Mouse (Mus musculus) midbrain, postnatal 0 days (tissue): Measurements from ENCODE around the gene Ppp1cc. TPM values are rescaled to one million over a fixed set of nuclear protein-coding genes. Genes with fewer than 3 reads are reported as not detected.
"Not testable (repeated sequence)": the region's sequence is repeated elsewhere in the genome, so short reads cannot be mapped to it uniquely, and the experiment has no call there.

Experiments used
- ATAC-seq: fragments of 200-750 bp; cut with Nextera tagmentation; 2 replicates; pipeline ENCODE4 v1.8.0; 2017; ENCODE audit warnings: moderate number of reproducible peaks, mild to moderate bottlenecking, moderate TSS enrichment, moderate library complexity; ENCODE audit not compliant: low FRiP score
- DNase-seq: peaks from one replicate; pipeline ENCODE4 v3.0.0-alpha.2; 2015; ENCODE audit warnings: low spot score
- H3K27ac ChIP-seq: fragments of 300-500 bp; sonication (generic); 2 replicates; pipeline ENCODE4 v1.5.1; 2014; ENCODE audit warnings: low read depth, mild to moderate bottlenecking, low read length, mixed read lengths
- H3K27me3 ChIP-seq: fragments of 300-500 bp; sonication (generic); 2 replicates; pipeline ENCODE4 v1.6.1; 2014; ENCODE audit warnings: low read length, control low read depth, mixed read lengths; ENCODE audit not compliant: insufficient read depth
- H3K36me3 ChIP-seq: fragments of 300-500 bp; sonication (generic); 2 replicates; pipeline ENCODE4 v1.6.1; 2014; ENCODE audit warnings: low read length, control low read depth, mixed read lengths; ENCODE audit not compliant: insufficient read depth
- H3K4me1 ChIP-seq: fragments of 300-500 bp; sonication (generic); 2 replicates; pipeline ENCODE4 v1.6.1; 2014; ENCODE audit warnings: mild to moderate bottlenecking, control low read depth, antibody characterized with exemption, low read length, mixed read lengths; ENCODE audit not compliant: insufficient read depth
- H3K4me2 ChIP-seq: fragments of 300-500 bp; sonication (generic); 2 replicates; pipeline ENCODE4 v1.6.1; 2014; ENCODE audit warnings: low read depth, mild to moderate bottlenecking, low read length, mixed read lengths; ENCODE audit not compliant: poor library complexity, severe bottlenecking
- H3K4me3 ChIP-seq: fragments of 300-500 bp; sonication (generic); 2 replicates; pipeline ENCODE4 v1.5.1; 2014; ENCODE audit warnings: low read depth, mild to moderate bottlenecking, low read length, moderate library complexity
- H3K9ac ChIP-seq: fragments of 300-500 bp; sonication (generic); replicated peaks from 2 replicates; pipeline ENCODE4 v1.6.1; 2014; ENCODE audit warnings: mild to moderate bottlenecking, low read length, moderate library complexity, mixed read lengths; ENCODE audit not compliant: poor library complexity, severe bottlenecking
- H3K9me3 ChIP-seq: fragments of 300-500 bp; sonication (generic); 2 replicates; pipeline ENCODE4 v1.6.1; 2016; ENCODE audit warnings: low read length, control low read depth
- CTCF ChIP-seq: IDR thresholded peaks from 2 replicates; pipeline ENCODE4 v1.5.1; 2016; ENCODE audit warnings: antibody characterized with exemption, mild to moderate bottlenecking
- WGBS: fragments of 180-500 bp; shearing (Covaris S2); extraction: QIAGEN DNeasy Blood & Tissue Kit; methylation state at CpG from one replicate; pipeline ENCODE4 v1.1.7; 2014; 5-methylcytosine and 5-hydroxymethylcytosine counted together
- polyA plus RNA-seq: library from polyadenylated mRNA; unstranded; fragments of >200 nt; fragmentation: Nextera tagmentation; extraction: Ambion mirVana; gene quantifications from 2 replicates; pipeline ENCODE4 v1.2.1, GENCODE M21; 2015
- total RNA-seq: library from RNA; depleted of rRNA; stranded (reverse); fragments of >200 nt; gene quantifications from 2 replicates; pipeline ENCODE4 v1.2.3, GENCODE M21; 2014

Gene Ppp1cc
- total and polyA plus RNA-seq, 2 experiments from 2014 or later, result 164 to 206 TPM

DNA sequence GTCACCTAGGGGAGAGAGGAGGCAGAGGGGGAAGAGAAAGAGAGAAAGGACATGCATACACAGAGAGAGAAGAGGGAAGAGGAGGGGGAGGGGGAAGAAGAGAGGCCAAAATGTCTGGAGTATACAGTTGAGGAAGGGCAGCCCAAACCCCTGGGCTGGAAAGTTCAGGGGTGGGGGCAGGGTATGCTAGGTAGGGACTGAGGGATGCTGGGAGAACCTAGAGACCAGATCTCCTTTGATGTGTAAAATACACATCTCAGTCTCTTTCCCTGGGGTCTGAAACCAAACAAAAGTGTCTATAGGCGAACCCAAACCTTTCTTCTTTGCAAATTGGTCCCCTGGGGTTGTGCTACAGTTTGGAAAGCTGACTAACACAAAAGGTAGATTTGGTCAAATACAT is 10.0 kb upstream of the Ppp1cc start:
- Histone ChIP-seq H3K4me1 (no peaks in the 10 kb centered on the region), H3K27ac (no peak overlapping the region), H3K9me3 (no peaks in the 10 kb centered on the region), H3K4me3 (no peak overlapping the region), H3K9ac (no peak overlapping the region), H3K36me3 (no peaks in the 10 kb centered on the region), H3K27me3 (no peaks in the 10 kb centered on the region), H3K4me2 (no peak overlapping the region)
- ATAC-seq (no peak), DNase-seq (no peak)
- WGBS, result 27% methylated on average over 1 of the region's 1 CpGs
- TF ChIP-seq CTCF, result no peak

DNA sequence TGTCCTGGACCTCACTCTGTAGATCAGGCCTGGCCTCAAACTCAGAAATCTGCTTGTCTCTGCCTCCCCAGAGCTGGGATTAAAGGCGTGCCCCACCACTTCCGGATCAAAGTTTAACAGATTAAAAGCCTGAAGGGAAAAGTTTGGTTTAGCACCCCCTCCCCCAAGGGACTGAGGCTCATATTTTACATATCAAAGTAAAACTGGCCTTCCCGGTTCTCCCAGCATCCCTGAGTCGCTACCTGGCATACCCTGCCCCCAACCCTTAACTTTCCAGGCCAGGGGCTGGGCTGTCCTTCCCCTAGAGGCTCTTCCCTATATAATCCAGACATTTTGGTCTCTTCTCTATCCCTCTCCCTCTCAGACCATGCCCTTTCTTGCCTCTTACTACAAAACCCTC is 8.8 kb upstream of the Ppp1cc start:
- Histone ChIP-seq H3K9me3 (no peaks in the 10 kb centered on the region), H3K4me1 (no peaks in the 10 kb centered on the region), H3K4me2 (no peak overlapping the region), H3K36me3 (no peaks in the 10 kb centered on the region), H3K27me3 (no peaks in the 10 kb centered on the region), H3K27ac (no peak overlapping the region), H3K9ac (no peak overlapping the region), H3K4me3 (no peak overlapping the region)
- WGBS, result 41% methylated on average over 4 of the region's 4 CpGs
- ATAC-seq (no peak), DNase-seq (no peak)
- no peak for TF ChIP-seq CTCF

GRCm38 (mm10) chr5:122152508-122152907 is 5.6 kb upstream of the Ppp1cc start:
- not testable (repeated sequence) for H3K9ac ChIP-seq, DNase-seq, H3K9me3 ChIP-seq, H3K36me3 ChIP-seq, H3K4me1 ChIP-seq, H3K27ac ChIP-seq, H3K4me2 ChIP-seq, ATAC-seq, H3K4me3 ChIP-seq, H3K27me3 ChIP-seq
- 80% methylated on average over 5 of the region's 5 CpGs for WGBS

GRCm38 (mm10) chr5:122154006-122154405 is 4.1 kb upstream of the Ppp1cc start:
- H3K27ac ChIP-seq, result no peak overlapping the region
- H3K4me2 ChIP-seq, result no peak overlapping the region
- no peak overlapping the region for H3K4me3 ChIP-seq
- 29% methylated on average over 11 of the region's 14 CpGs for WGBS
- H3K9me3 ChIP-seq, result no peaks in the 10 kb centered on the region
- DNase-seq (no peak), ATAC-seq (no peak)
- no peaks in the 10 kb centered on the region for H3K36me3 ChIP-seq
- H3K4me1 ChIP-seq, result no peaks in the 10 kb centered on the region
- H3K27me3 ChIP-seq, result no peaks in the 10 kb centered on the region
- no peak overlapping the region for H3K9ac ChIP-seq
- TF ChIP-seq CTCF, result no peak

DNA sequence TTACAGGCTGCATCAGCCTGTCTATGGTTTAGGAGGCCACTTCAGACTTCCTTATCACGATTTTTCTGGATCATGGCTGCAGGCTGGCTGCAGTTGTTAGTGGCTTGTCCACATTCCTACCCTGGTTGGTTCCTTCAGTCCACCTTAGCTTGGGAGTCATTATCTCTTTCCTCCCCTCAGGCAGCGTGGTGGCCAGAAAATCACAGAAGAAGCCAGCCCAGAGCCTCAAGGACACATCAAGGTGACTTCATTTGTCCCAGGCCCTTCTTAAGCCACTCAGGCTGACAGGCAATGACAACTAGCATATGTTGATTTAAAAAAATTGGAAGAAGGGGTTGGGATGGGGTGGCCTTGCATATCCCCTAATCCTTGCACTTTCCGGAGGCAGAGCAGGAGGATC is 3.3 kb upstream of the Ppp1cc start:
- no peak overlapping the region for H3K27ac ChIP-seq
- no peaks in the 10 kb centered on the region for H3K36me3 ChIP-seq
- no peaks in the 10 kb centered on the region for H3K9me3 ChIP-seq
- 80% methylated on average over 3 of the region's 3 CpGs for WGBS
- H3K9ac ChIP-seq, result no peak overlapping the region
- peaks cover under 1% of the 10 kb centered on the region; the same call in 1 of the 2 replicates for H3K4me1 ChIP-seq
- no peak overlapping the region for H3K4me2 ChIP-seq
- H3K27me3 ChIP-seq, result no peaks in the 10 kb centered on the region
- no peak for ATAC-seq
- H3K4me3 ChIP-seq, result no peak overlapping the region
- TF ChIP-seq CTCF, result no peak
- no peak for DNase-seq

DNA sequence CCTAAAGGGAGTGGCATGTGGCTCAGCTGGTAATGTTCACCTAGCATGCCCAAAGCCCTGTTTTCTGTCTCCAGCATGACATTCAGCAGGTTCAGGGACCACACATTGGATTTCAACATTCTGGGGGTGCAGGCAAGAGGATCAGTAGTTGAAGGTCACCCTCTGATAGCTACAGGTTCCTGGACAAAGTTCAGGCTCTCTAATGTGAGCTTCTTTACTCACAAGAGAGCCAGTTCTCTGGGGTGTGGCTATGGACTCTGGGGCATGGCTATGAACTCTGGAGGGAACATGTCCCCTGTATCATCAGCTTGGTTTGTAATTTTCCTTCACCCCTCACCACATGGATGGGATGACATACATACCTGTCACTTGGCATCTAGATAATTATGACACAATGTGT is 2.5 kb upstream of the Ppp1cc start:
- no peaks in the 10 kb centered on the region for H3K9me3 ChIP-seq
- no peaks in the 10 kb centered on the region for H3K27me3 ChIP-seq
- no peak for ATAC-seq
- no peak overlapping the region for H3K4me2 ChIP-seq
- no peak for DNase-seq
- H3K27ac ChIP-seq, result no peak overlapping the region
- peaks cover 7% of the 10 kb centered on the region for H3K4me1 ChIP-seq
- H3K4me3 ChIP-seq, result no peak overlapping the region
- H3K36me3 ChIP-seq, result no peaks in the 10 kb centered on the region
- H3K9ac ChIP-seq, result no peak overlapping the region
- TF ChIP-seq CTCF, result no peak

- H3K36me3 ChIP-seq, result no peaks in the 10 kb centered on the region
- H3K4me1 ChIP-seq, result peaks cover 13% of the 10 kb centered on the region
- H3K4me2 ChIP-seq, result no peak overlapping the region
- WGBS, result 88% methylated on average over 2 of the region's 2 CpGs
- ATAC-seq (no peak), DNase-seq (no peak)
- no peak for TF ChIP-seq CTCF
- H3K9me3 ChIP-seq, result no peaks in the 10 kb centered on the region
- H3K4me3 ChIP-seq, result no peak overlapping the region
- H3K9ac ChIP-seq, result no peak overlapping the region
- H3K27me3 ChIP-seq, result no peaks in the 10 kb centered on the region
- H3K27ac ChIP-seq, result no peak overlapping the region
Measured at GRCm38 (mm10) chr5:122156486-122156885, 1.6 kb upstream of the Ppp1cc start.
